Mouse (Mus musculus): Measurements from ENCODE around the gene Exoc6b. TPM values are rescaled to one million over a fixed set of nuclear protein-coding genes. Genes with fewer than 3 reads are reported as not detected.

Gene Exoc6b
- polyA plus RNA-seq, 1 experiment from 2014 or later, result 22.1 TPM

DNA sequence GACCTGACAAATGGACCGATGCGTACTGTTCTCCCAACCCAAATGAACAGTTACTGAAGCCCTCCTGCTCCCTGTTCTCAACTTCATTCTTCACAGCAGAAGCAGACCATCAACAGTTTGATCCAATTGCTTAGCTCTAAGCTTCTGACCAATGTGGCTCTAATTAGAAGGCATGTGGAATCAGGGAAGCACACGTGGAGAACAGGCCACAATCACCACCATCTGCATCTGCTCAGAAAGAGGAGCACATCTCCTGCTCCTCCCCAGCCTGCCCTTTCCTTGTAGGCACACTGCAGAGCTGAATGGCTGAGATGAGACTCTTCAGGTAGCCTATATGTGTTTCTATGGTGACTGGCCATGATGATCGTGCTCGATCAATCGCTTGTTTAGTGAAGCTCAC, 358.5 kb downstream of the Exoc6b start:
- no peak overlapping the region for H3K27ac ChIP-seq (ENCODE audit: poor library complexity, severe bottlenecking)
- no peak overlapping the region for H3K9ac ChIP-seq
- WGBS, result 90% methylated on average over 6 of the region's 6 CpGs
- no peak for ATAC-seq (ENCODE audit: insufficient number of reproducible peaks, low FRiP score)
- no peak overlapping the region for H3K4me2 ChIP-seq
- no peaks in the 10 kb centered on the region for H3K27me3 ChIP-seq (replicated peaks)
- H3K4me1 ChIP-seq (replicated peaks), result no peaks in the 10 kb centered on the region
- H3K9me3 ChIP-seq (replicated peaks), result no peaks in the 10 kb centered on the region
- H3K36me3 ChIP-seq, result no peaks in the 10 kb centered on the region
- H3K4me3 ChIP-seq, result no peak overlapping the region

DNA sequence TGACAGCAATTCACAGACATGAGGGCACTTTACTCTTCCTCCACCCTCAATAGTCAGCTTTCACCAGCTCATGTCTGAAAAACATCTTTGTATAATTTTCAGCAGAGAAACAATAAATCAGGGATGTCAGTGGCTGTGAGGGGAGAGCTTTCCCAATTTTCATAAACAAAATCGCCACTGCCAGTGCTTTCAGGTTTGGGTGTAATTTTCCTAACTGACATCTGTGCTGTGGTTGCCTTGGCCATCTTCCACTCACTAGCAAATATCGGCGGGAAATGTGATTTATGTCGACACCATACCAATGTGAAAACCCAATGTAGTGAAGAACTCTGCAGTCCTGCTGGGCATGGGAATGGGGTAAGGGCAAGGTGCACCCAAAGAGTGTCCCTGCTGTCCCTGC, 360.7 kb downstream of the Exoc6b start:
- no peak overlapping the region for H3K4me3 ChIP-seq
- WGBS, result 86% methylated on average over 4 of the region's 4 CpGs

DNA sequence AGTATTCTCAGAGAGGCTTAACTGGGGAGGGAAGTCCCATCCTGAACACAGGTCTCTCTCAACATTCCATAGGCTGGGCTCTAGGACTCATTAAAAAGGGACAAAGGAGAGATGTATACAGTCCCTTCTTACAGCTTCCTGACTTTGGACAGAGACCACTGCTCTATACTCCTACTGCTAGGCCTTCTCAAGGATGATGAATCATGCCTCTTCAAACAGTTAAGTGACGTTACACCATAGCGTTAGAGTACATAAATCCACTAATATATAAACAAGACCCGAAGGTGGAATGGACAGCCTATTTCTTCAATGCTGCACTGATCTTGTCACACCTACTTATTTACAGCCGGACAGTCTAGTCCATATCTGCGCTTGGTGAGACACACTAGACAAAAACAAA, 369.7 kb downstream of the Exoc6b start:
- H3K4me3 ChIP-seq, result no peak overlapping the region
- H3K9me3 ChIP-seq (replicated peaks), result no peaks in the 10 kb centered on the region
- no peak overlapping the region for H3K9ac ChIP-seq
- peaks cover 34% of the 10 kb centered on the region for H3K4me1 ChIP-seq (replicated peaks)
- ATAC-seq (ENCODE audit: insufficient number of reproducible peaks, low FRiP score), result no peak
- no peak overlapping the region for H3K27ac ChIP-seq (ENCODE audit: poor library complexity, severe bottlenecking)
- no peaks in the 10 kb centered on the region for H3K36me3 ChIP-seq
- no peaks in the 10 kb centered on the region for H3K27me3 ChIP-seq (replicated peaks)
- H3K4me2 ChIP-seq, result no peak overlapping the region
- WGBS, result 78% methylated on average over 5 of the region's 5 CpGs

More for the DNA sequence above, 360.7 kb downstream of the Exoc6b start:
- no peak overlapping the region for H3K27ac ChIP-seq (ENCODE audit: poor library complexity, severe bottlenecking)
- no peaks in the 10 kb centered on the region for H3K4me1 ChIP-seq (replicated peaks)
- no peaks in the 10 kb centered on the region for H3K9me3 ChIP-seq (replicated peaks)
- H3K4me2 ChIP-seq, result no peak overlapping the region
- no peak for ATAC-seq (ENCODE audit: insufficient number of reproducible peaks, low FRiP score)
- no peak overlapping the region for H3K9ac ChIP-seq
- no peaks in the 10 kb centered on the region for H3K36me3 ChIP-seq
- no peaks in the 10 kb centered on the region for H3K27me3 ChIP-seq (replicated peaks)

DNA sequence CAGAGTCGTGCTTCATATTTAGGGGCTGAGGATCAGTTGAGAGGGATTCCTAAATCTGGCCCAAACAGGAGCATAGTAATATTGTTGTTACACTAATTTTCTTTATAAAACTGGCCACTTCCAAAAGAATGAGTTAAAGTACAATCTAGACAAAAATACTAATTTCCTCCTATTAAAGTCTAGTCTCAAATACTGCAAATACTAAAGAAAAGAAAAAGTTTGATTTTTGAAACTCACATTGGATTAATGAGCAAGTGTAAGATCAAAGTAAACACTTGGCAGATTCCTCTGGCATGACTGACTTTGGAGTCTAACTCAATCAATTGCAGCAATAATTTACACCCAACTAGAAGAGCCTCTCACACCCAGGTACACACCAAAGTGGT, 371.0 kb downstream of the Exoc6b start:
- 22% methylated on average over 1 of the region's 1 CpGs for WGBS
- H3K9me3 ChIP-seq (replicated peaks), result no peaks in the 10 kb centered on the region
- ATAC-seq (ENCODE audit: insufficient number of reproducible peaks, low FRiP score), result no peak
- no peak overlapping the region for H3K4me2 ChIP-seq
- H3K4me1 ChIP-seq (replicated peaks), result peaks cover 43% of the 10 kb centered on the region
- no peak overlapping the region for H3K9ac ChIP-seq
- H3K27ac ChIP-seq (ENCODE audit: poor library complexity, severe bottlenecking), result peak overlapping the region; percentile 77
- H3K4me3 ChIP-seq, result no peak overlapping the region
- H3K27me3 ChIP-seq (replicated peaks), result no peaks in the 10 kb centered on the region
- H3K36me3 ChIP-seq, result no peaks in the 10 kb centered on the region

DNA sequence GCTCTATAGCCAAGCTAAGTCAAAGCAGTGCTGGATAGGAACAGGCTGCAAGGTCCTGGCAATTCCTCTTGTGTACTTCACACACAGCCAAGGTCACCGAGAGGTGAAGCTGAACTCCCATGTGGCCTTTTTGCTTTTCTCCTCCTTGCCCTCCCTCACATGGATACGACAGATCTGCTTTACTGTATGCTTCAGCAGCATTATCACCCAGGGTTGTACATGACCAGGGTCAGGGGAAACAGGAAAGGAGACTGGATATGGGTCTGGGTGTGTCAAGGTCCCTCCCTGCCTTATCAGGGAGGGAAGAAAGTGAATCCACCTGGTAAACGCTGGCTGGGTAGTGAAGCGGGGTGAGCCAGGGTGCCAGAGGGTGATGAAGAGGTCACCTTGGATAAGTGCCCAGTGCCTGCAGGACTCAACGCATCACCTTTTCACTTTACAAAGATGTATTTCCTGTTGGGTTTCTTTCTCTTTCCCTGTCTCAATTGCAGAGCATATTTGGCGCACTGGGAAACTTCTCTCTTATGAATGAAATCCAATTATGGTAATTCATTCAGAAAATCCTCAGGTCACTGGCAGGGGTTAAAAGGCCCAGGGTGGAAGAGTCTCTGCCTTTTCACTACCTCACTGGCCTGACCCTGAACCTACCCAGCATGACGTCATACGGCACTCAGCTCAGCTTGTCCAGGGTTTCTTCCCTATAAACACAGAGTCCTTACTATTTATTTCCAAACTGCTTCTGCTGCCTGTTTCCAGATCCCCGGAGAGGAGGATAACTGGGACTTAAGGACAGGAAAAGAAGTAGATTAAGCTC, 371.6 kb downstream of the Exoc6b start:
- 24% methylated on average over 9 of the region's 9 CpGs for WGBS
- Histone ChIP-seq H3K9ac (no peak overlapping the region), H3K4me3 (no peak overlapping the region), H3K27ac (ENCODE audit: poor library complexity, severe bottlenecking) (peak overlapping the region; percentile 77), H3K4me1 (replicated peaks) (peaks cover 45% of the 10 kb centered on the region), H3K4me2 (peak overlapping the region; percentile 18; the same call in 1 of the 2 replicates), H3K27me3 (replicated peaks) (no peaks in the 10 kb centered on the region), H3K9me3 (replicated peaks) (no peaks in the 10 kb centered on the region), H3K36me3 (no peaks in the 10 kb centered on the region)
- peak; percentile 71 for ATAC-seq (ENCODE audit: insufficient number of reproducible peaks, low FRiP score)

DNA sequence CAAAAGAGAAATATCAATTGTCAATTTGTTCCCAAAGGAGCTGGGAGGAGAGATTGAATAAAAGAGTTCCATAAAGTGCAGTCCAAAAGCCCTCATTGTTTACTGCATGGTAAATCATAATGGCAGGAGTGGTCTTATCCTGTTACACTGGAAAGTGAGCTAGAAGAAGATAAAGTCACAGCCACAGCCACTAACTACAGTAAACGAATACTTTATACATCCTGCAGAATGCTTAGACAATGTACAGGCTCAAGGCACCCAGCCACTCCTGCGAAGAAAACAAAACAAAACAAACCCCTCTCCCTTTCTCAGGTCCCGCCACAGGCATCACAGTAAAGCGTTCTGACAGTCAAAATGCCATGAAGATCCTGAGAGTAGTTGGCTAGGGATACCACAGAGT, 375.5 kb downstream of the Exoc6b start:
- Histone ChIP-seq H3K36me3 (no peaks in the 10 kb centered on the region), H3K4me3 (no peak overlapping the region), H3K4me1 (replicated peaks) (peaks cover 41% of the 10 kb centered on the region), H3K27me3 (replicated peaks) (no peaks in the 10 kb centered on the region), H3K27ac (ENCODE audit: poor library complexity, severe bottlenecking) (no peak overlapping the region), H3K9me3 (replicated peaks) (no peaks in the 10 kb centered on the region), H3K4me2 (no peak overlapping the region), H3K9ac (no peak overlapping the region)
- no peak for ATAC-seq (ENCODE audit: insufficient number of reproducible peaks, low FRiP score)
- WGBS, result 54% methylated on average over 4 of the region's 4 CpGs

DNA sequence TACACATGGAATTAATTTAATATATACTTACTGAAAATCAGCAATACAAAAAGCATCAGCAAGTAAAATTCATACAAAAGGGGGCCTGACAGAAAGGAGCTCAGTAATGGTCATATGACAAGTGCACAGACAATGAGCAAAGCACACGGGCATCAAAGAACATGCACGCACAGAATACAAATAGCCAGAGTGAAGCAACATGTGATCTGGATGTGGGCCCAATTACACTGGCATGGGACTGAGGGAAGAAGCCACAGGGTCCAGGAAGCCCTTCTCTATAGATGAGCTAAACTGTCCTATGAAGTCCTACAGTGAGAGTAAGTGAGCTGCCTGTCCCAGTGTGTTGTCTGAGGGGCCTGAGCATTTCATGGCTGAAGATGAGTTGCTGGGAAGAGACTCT, 376.1 kb downstream of the Exoc6b start:
- WGBS, result 82% methylated on average over 2 of the region's 2 CpGs
- H3K4me3 ChIP-seq, result no peak overlapping the region
- no peak for ATAC-seq (ENCODE audit: insufficient number of reproducible peaks, low FRiP score)
- H3K4me1 ChIP-seq (replicated peaks), result peaks cover 36% of the 10 kb centered on the region
- 0 out of 2 replicates have a peak, but pooled peaks cover under 1% of the 10 kb centered on the region for H3K36me3 ChIP-seq
- no peak overlapping the region for H3K9ac ChIP-seq
- H3K9me3 ChIP-seq (replicated peaks), result no peaks in the 10 kb centered on the region
- no peaks in the 10 kb centered on the region for H3K27me3 ChIP-seq (replicated peaks)
- no peak overlapping the region for H3K4me2 ChIP-seq
- H3K27ac ChIP-seq (ENCODE audit: poor library complexity, severe bottlenecking), result no peak overlapping the region

DNA sequence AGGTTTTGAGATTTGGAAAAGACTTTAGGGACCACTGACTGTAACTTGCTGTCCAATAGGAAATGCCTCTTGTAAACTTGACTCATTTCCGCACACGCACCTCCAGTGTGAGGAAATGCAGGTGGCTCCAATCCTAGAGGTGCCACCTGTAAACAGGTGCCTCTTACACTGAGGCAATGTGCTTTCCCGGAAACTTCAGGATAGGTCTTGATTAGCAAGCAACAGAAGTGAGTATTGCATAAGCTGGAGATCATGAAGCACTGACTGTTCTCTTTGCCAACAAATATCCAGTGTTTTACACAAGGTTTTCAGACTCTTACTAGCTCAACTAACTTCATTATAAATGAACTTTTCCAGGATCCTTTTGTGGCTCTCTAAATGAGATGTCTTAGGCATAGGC, 377.4 kb downstream of the Exoc6b start:
- ATAC-seq (ENCODE audit: insufficient number of reproducible peaks, low FRiP score), result no peak
- WGBS, result 89% methylated on average over 3 of the region's 3 CpGs

DNA sequence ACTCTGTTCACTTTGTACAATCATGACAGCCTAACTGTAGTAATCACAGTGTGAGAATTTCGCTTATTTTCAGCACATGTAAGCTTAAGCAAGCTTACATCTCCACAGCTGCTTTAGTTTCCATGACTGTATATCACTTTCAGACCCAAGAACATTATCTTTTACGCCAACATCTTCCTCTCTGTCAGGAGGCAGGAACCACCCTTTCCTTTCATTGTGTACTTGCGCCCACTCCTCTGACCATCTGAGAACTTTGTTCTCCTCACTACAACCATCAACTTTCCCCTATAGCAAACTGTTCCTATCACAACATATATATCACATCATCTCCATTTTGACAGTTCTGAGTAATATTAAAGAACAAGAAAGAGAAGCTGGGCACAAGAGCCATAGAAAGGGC, 391.5 kb downstream of the Exoc6b start:
- WGBS, result 58% methylated on average over 3 of the region's 3 CpGs
- ATAC-seq (ENCODE audit: insufficient number of reproducible peaks, low FRiP score), result no peak

More for the DNA sequence above, 377.4 kb downstream of the Exoc6b start:
- H3K4me1 ChIP-seq (replicated peaks), result peaks cover 24% of the 10 kb centered on the region
- no peaks in the 10 kb centered on the region for H3K27me3 ChIP-seq (replicated peaks)
- H3K9me3 ChIP-seq (replicated peaks), result no peaks in the 10 kb centered on the region
- 0 out of 2 replicates have a peak, but pooled peaks cover 2% of the 10 kb centered on the region for H3K36me3 ChIP-seq
- H3K4me3 ChIP-seq, result no peak overlapping the region
- H3K4me2 ChIP-seq, result no peak overlapping the region
- H3K9ac ChIP-seq, result no peak overlapping the region
- H3K27ac ChIP-seq (ENCODE audit: poor library complexity, severe bottlenecking), result no peak overlapping the region

DNA sequence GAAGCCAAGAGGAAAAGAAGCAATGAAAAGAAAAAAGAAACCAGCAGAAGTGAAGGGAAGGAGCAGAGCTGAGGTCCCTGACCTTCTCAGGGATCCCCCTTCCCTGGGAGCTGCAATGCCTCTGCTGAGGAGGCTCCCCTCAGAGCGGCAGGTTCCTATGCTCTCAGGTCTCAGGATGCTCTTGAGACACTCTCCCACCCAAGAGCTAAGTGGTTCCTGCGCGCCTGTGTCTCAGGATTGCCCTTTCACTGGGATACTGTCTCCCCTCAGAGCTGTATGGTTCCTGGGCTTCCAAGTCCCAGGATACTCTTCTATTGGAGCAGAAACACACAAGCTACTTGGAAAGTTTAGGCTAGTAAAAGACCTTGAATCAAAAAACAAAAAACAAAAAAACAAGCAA, 394.4 kb downstream of the Exoc6b start:
- no peak overlapping the region for H3K9ac ChIP-seq
- no peaks in the 10 kb centered on the region for H3K4me1 ChIP-seq (replicated peaks)
- H3K4me3 ChIP-seq, result no peak overlapping the region
- H3K27ac ChIP-seq (ENCODE audit: poor library complexity, severe bottlenecking), result no peak overlapping the region
- no peaks in the 10 kb centered on the region for H3K27me3 ChIP-seq (replicated peaks)
- 92% methylated on average over 3 of the region's 3 CpGs for WGBS
- no peak overlapping the region for H3K4me2 ChIP-seq
- H3K9me3 ChIP-seq (replicated peaks), result peaks cover 14% of the 10 kb centered on the region
- no peak for ATAC-seq (ENCODE audit: insufficient number of reproducible peaks, low FRiP score)
- H3K36me3 ChIP-seq, result no peaks in the 10 kb centered on the region

More for the DNA sequence above, 391.5 kb downstream of the Exoc6b start:
- Histone ChIP-seq H3K27ac (ENCODE audit: poor library complexity, severe bottlenecking) (no peak overlapping the region), H3K27me3 (replicated peaks) (no peaks in the 10 kb centered on the region), H3K4me1 (replicated peaks) (no peaks in the 10 kb centered on the region), H3K9ac (no peak overlapping the region), H3K9me3 (replicated peaks) (peaks cover 11% of the 10 kb centered on the region), H3K4me2 (no peak overlapping the region), H3K4me3 (no peak overlapping the region), H3K36me3 (no peaks in the 10 kb centered on the region)

DNA sequence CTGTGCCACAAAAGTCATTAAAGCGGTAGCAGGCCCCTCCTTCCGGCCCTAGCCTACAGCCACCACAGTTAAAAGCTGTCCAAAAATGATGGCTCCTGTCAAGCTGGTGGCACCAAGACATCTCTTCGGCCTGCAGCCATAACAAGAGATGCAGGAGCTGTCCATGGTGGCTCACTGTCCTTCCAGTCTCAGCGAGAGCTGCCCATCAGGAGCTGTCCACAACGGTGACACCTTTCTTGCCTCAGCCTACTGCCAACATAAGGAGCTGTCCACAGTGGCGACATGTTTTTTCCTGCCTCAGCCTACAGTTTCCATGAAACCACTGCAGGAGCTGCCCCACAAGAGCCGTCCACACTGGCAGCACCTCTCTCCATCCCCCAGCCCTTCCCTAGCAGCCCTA, 395.2 kb downstream of the Exoc6b start:
- no peak for ATAC-seq (ENCODE audit: insufficient number of reproducible peaks, low FRiP score)
- H3K27me3 ChIP-seq (replicated peaks), result no peaks in the 10 kb centered on the region
- no peak overlapping the region for H3K4me3 ChIP-seq
- H3K36me3 ChIP-seq, result no peaks in the 10 kb centered on the region
- H3K4me1 ChIP-seq (replicated peaks), result no peaks in the 10 kb centered on the region
- no peak overlapping the region for H3K27ac ChIP-seq (ENCODE audit: poor library complexity, severe bottlenecking)
- no peak overlapping the region for H3K9ac ChIP-seq
- peaks cover 14% of the 10 kb centered on the region for H3K9me3 ChIP-seq (replicated peaks)
- no peak overlapping the region for H3K4me2 ChIP-seq
- WGBS, result 75% methylated on average over 7 of the region's 7 CpGs

All from heart, embryonic 12.5 days (tissue).